16 mouse cellular contexts compared by ENCODE assay signal in genomic region chr2:34363678-34364077, GRCm38 (mm10). TPM values are rescaled to one million over a fixed set of nuclear protein-coding genes. Genes with fewer than 3 reads are reported as not detected.
DNase-seq lines count a peak whose midpoint lies in the region; ATAC-seq lines count a peak whose summit lies in the region.
"Had no signal": no experiment of that assay in that cellular context is flagged by ENCODE, and none has a peak within 500 bp of the region (broad histone marks: within the 10 kb centered on the region; RNA-seq: fewer than 3 reads in every experiment).

No protein-coding gene starts in this region.

- H3K4me1 ChIP-seq in neural tube, embryonic 11.5 days (ENCODE audit: control insufficient read depth, insufficient read depth, low read length) = peaks cover 23% of the 10 kb centered on the region
- peaks cover 34% of the 10 kb centered on the region for H3K4me1 ChIP-seq in midbrain, embryonic 12.5 days

- peak; percentile 19 for DNase-seq in neural tube, embryonic 11.5 days (ENCODE audit: low spot score)
- DNase-seq in neural tube, embryonic 10.5 days (ENCODE audit: extremely low spot score, low spot score) = no peak
- DNase-seq in natural killer cell, adult 2 months (ENCODE audit: low spot score in 2 of 2) = no peak
- no peak for DNase-seq in right cerebral cortex, postnatal 25 days
- no peak for DNase-seq in thymus, adult 18-20 months
- no peak for DNase-seq in cerebellum, adult 9-10 months
- DNase-seq: adrenal gland, postnatal 36 days; cerebellum, adult 18-20 months; gastrocnemius, postnatal 36 days; heart, postnatal 36 days; kidney, adult 8-10 months; layer of hippocampus, adult 9-11 months; liver, postnatal 0 days had no signal

- no peak overlapping the region for H3K4me2 ChIP-seq in neural tube, embryonic 11.5 days (ENCODE audit: low read depth)
- H3K4me2 ChIP-seq in midbrain, embryonic 12.5 days (replicated peaks) = no peak overlapping the region; the same call in 1 of the 2 replicates
- H3K4me2 ChIP-seq: limb, embryonic 12.5 days had no signal

- no peaks in the 10 kb centered on the region for H3K27me3 ChIP-seq in neural tube, embryonic 11.5 days (ENCODE audit: control insufficient read depth, insufficient read depth, low read length)
- H3K27me3 ChIP-seq in midbrain, embryonic 12.5 days = no peaks in the 10 kb centered on the region

- no peak overlapping the region for H3K9ac ChIP-seq in neural tube, embryonic 11.5 days (ENCODE audit: low read length)
- H3K9ac ChIP-seq in midbrain, embryonic 12.5 days (replicated peaks) = no peak overlapping the region
- H3K9ac ChIP-seq: limb, embryonic 12.5 days; liver, postnatal 0 days had no signal

- 15% methylated on average over 1 of the region's 1 CpGs for WGBS in neural tube, embryonic 11.5 days
- 10% methylated on average over 1 of the region's 1 CpGs for WGBS in midbrain, embryonic 12.5 days

- ATAC-seq in neural tube, embryonic 11.5 days (ENCODE audit: insufficient read depth, low FRiP score, low TSS enrichment) = no peak
- peak; percentile 51 for ATAC-seq in granulocyte monocyte progenitor cell, adult 5-6 weeks (replicated peaks; ENCODE audit: poor library complexity, severe bottlenecking)
- peak; percentile 75 for ATAC-seq in midbrain, embryonic 12.5 days (ENCODE audit: low FRiP score, low read depth)
- ATAC-seq: liver, postnatal 0 days had no signal

- H3K9me3 ChIP-seq in neural tube, embryonic 11.5 days (ENCODE audit: control insufficient read depth, low read length) = no peaks in the 10 kb centered on the region
- H3K9me3 ChIP-seq in midbrain, embryonic 12.5 days = no peaks in the 10 kb centered on the region
- H3K9me3 ChIP-seq: limb, embryonic 12.5 days had no signal

- H3K27ac ChIP-seq in neural tube, embryonic 11.5 days (ENCODE audit: low read depth, low read length) = no peak overlapping the region
- H3K27ac ChIP-seq in midbrain, embryonic 12.5 days (replicated peaks) = no peak overlapping the region
- H3K27ac ChIP-seq: limb, embryonic 12.5 days had no signal

- H3K4me3 ChIP-seq in neural tube, embryonic 11.5 days (ENCODE audit: low read depth, low read length) = no peak overlapping the region
- H3K4me3 ChIP-seq in midbrain, embryonic 12.5 days = no peak overlapping the region
- H3K4me3 ChIP-seq: limb, embryonic 12.5 days had no signal

- H3K36me3 ChIP-seq in neural tube, embryonic 11.5 days (ENCODE audit: control insufficient read depth, insufficient read depth, low read length) = no peaks in the 10 kb centered on the region
- no peaks in the 10 kb centered on the region for H3K36me3 ChIP-seq in midbrain, embryonic 12.5 days

RNA-seq across cellular contexts. Expression of gene Pbx3, which starts 9.3 kb away (rescaled TPM):
- 82.3 and 88.0 TPM in 2 replicates for polyA plus RNA-seq in neural tube, embryonic 11.5 days (2014; fragmentation: Nextera tagmentation; extraction: Ambion mirVana)
- 3.9 and 4.6 TPM in 2 replicates for total RNA-seq in granulocyte monocyte progenitor cell, adult 5-6 weeks (2014; fragmentation: Nextera tagmentation)
- total RNA-seq in granulocyte monocyte progenitor cell, adult 5-6 weeks (2017) = 7.7 and 18.4 TPM in 2 replicates
- polyA plus RNA-seq in midbrain, embryonic 12.5 days (2016; fragmentation: Nextera tagmentation; extraction: Ambion mirVana) = 76.6 and 79.3 TPM in 2 replicates

RNA-seq across cellular contexts. Expression of gene Mapkap1, which starts 42.9 kb away (rescaled TPM):
- 91.4 and 108 TPM in 2 replicates for polyA plus RNA-seq in neural tube, embryonic 11.5 days (2014; fragmentation: Nextera tagmentation; extraction: Ambion mirVana)
- 31.4 and 33.6 TPM in 2 replicates for total RNA-seq in granulocyte monocyte progenitor cell, adult 5-6 weeks (2014; fragmentation: Nextera tagmentation)
- total RNA-seq in granulocyte monocyte progenitor cell, adult 5-6 weeks (2017) = 50.5 and 52.2 TPM in 2 replicates
- polyA plus RNA-seq in midbrain, embryonic 12.5 days (2016; fragmentation: Nextera tagmentation; extraction: Ambion mirVana) = 111 and 112 TPM in 2 replicates
